Mouse (Mus musculus) intestine, embryonic 14.5 days (tissue): ENCODE data around the gene Akap11. TPM values are rescaled to one million over a fixed set of nuclear protein-coding genes. Genes with fewer than 3 reads are reported as not detected.

Experiments
- ATAC-seq: fragments of 200-750 bp; cut with Nextera tagmentation; replicated peaks from 2 replicates; pipeline ENCODE4 v1.8.0; 2017; ENCODE audit warnings: low read depth, moderate number of reproducible peaks, moderate TSS enrichment, moderate library complexity; ENCODE audit not compliant: low FRiP score, low TSS enrichment
- DNase-seq: peaks from one replicate; pipeline ENCODE4 v3.0.0-alpha.2; 2018; ENCODE audit warnings: low spot score
- H3K27ac ChIP-seq: fragments of 300-500 bp; sonication (generic); 2 replicates; pipeline ENCODE4 v1.5.1; 2014; ENCODE audit warnings: low read depth, mild to moderate bottlenecking, control low read depth
- H3K27me3 ChIP-seq: fragments of 300-500 bp; sonication (generic); replicated peaks from 2 replicates; pipeline ENCODE4 v1.6.1; 2014; ENCODE audit warnings: low read length, control low read depth; ENCODE audit not compliant: control insufficient read depth, insufficient read depth
- H3K36me3 ChIP-seq: fragments of 300-500 bp; sonication (generic); 2 replicates; pipeline ENCODE4 v1.6.1; 2014; ENCODE audit warnings: low read length, control low read depth; ENCODE audit not compliant: control insufficient read depth, insufficient read depth
- H3K4me1 ChIP-seq: fragments of 300-500 bp; sonication (generic); replicated peaks from 2 replicates; pipeline ENCODE4 v1.6.1; 2014; ENCODE audit warnings: low read length, control low read depth, mixed read lengths; ENCODE audit not compliant: control insufficient read depth, insufficient read depth
- H3K4me2 ChIP-seq: fragments of 300-500 bp; sonication (generic); 2 replicates; pipeline ENCODE4 v1.6.1; 2014; ENCODE audit warnings: low read length
- H3K4me3 ChIP-seq: fragments of 300-500 bp; sonication (generic); 2 replicates; pipeline ENCODE4 v1.5.1; 2014; ENCODE audit warnings: low read depth, low read length, control low read depth, mixed read lengths
- H3K9ac ChIP-seq: fragments of 300-500 bp; sonication (generic); 2 replicates; pipeline ENCODE4 v1.6.1; 2014; ENCODE audit warnings: mild to moderate bottlenecking, low read length
- H3K9me3 ChIP-seq: fragments of 300-500 bp; sonication (generic); 2 replicates; pipeline ENCODE4 v1.6.1; 2016; ENCODE audit warnings: low read length, control low read depth; ENCODE audit not compliant: control insufficient read depth
- WGBS: fragments of 180-500 bp; shearing (Covaris S2); extraction: QIAGEN DNeasy Blood & Tissue Kit; methylation state at CpG from one replicate; pipeline ENCODE4 v1.1.7; 2014; 5-methylcytosine and 5-hydroxymethylcytosine counted together
- polyA plus RNA-seq: library from polyadenylated mRNA; unstranded; fragments of >200 nt; fragmentation: Nextera tagmentation; extraction: Ambion mirVana; gene quantifications from 2 replicates; pipeline ENCODE4 v1.2.1, GENCODE M21; 2014

Akap11 gene
- polyA plus RNA-seq, result 17.9 and 18.0 TPM in 2 replicates

DNA sequence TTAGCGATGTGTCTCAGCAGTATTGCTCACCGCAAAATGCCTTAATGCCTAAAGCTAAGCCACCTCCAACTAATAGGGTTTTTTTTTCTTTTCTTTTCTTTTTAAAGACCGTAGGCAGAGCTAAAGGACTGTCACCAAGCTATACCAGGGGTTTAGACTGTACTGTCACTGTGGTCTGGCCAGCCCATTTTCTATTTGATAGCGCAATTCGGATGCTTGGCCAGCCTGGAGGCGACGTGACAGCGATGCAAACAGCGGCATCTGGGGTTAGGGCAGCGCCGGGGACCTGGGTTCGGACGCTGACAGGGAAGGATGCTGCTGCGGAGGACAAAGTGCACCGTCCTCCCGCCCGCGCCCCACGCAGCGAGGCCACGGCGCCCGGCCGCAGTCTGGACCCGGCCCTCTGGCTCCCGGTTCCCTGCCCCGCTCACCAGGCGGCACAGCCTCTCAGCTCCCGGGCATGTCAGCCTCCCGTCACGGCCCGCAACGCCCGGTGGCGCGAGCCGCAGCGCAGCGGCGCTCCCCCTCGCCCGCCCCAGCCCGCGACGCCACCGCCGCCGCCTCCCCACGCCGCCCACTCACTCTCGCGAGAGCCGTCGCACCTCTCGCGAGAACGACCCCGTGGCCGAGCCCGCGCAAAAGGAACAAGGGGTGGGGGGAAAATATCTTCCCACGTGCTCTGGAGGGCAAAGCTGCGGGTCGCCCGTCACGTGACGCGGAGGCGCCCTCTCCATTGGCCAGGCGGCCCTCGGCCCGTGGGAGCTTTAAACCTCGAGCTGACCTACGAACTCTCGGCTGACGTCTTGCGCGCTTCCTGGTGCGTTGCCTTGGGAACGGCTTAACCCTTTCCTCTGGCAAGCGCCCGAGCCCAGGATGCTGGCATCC is at the start of gene Akap11:
Gene Akap11, minus strand, starts transcription at position 528 of the 885 bp plus-strand sequence.
- Histone ChIP-seq H3K4me3 (peak within 1 kb of the TSS; percentile 67), H3K27ac (peak within 1 kb of the TSS; percentile 80), H3K4me1 (peaks cover 12% of the 10 kb centered on the region), H3K9me3 (no peaks in the 10 kb centered on the region), H3K4me2 (peak within 1 kb of the TSS; percentile 82), H3K27me3 (no peaks in the 10 kb centered on the region), H3K9ac (peak within 1 kb of the TSS; percentile 90), H3K36me3 (no peaks in the 10 kb centered on the region)
- under 1% methylated on average over 73 of the region's 82 CpGs for WGBS
- DNase-seq (peak; percentile 95), ATAC-seq (peak; percentile 96)

DNA sequence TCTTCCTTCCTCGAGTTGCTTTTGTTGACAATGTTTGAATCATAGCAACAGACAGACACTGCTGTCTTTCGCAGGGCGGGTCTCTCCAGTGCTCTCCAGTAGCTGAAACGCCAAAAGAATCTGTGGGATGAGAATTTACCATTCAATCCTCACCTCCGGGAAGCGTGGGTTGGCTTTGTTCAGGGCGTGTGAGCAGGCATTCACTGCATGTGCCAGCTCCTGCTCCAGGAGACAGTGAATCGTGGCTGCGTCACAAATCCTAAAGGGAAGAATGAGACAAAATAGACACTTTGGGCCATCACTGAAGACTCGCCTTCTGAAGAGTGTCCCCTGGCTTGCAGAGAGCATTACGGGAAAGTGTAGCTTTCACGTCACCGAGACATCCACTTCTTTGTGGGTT is 47.6 kb upstream of the Akap11 start:
- Histone ChIP-seq H3K4me1 (no peaks in the 10 kb centered on the region), H3K4me2 (no peak overlapping the region), H3K27ac (no peak overlapping the region), H3K36me3 (peaks cover 40% of the 10 kb centered on the region), H3K9ac (no peak overlapping the region), H3K27me3 (no peaks in the 10 kb centered on the region), H3K4me3 (no peak overlapping the region), H3K9me3 (no peaks in the 10 kb centered on the region)
- ATAC-seq, result no peak
- 91% methylated on average over 13 of the region's 13 CpGs for WGBS
- DNase-seq, result no peak

DNA sequence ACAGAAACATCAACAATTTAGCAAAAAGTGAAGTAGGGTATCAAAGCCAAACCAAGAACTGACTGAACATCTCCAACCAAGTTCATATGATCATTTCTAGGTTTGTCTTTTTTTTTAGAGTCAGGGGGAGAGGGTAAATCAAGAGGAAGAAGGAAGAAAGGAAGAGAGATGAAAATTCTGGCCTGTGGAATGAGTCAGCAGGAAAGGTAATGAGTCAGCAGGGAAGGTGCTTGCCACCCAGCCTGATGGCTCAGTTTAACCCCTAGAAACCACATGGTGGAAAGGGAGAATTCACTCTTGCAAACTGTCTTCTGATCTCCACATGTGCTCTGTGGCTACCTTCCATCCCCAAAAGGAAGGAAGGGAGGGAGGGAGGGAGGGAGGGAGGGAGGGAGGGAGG is 46.6 kb upstream of the Akap11 start:
- H3K4me3 ChIP-seq, result no peak overlapping the region
- ATAC-seq, result no peak
- peaks cover 35% of the 10 kb centered on the region for H3K36me3 ChIP-seq
- no peaks in the 10 kb centered on the region for H3K9me3 ChIP-seq
- H3K27ac ChIP-seq, result no peak overlapping the region
- H3K9ac ChIP-seq, result no peak overlapping the region
- DNase-seq, result no peak
- no peak overlapping the region for H3K4me2 ChIP-seq
- no peaks in the 10 kb centered on the region for H3K27me3 ChIP-seq
- H3K4me1 ChIP-seq, result no peaks in the 10 kb centered on the region

DNA sequence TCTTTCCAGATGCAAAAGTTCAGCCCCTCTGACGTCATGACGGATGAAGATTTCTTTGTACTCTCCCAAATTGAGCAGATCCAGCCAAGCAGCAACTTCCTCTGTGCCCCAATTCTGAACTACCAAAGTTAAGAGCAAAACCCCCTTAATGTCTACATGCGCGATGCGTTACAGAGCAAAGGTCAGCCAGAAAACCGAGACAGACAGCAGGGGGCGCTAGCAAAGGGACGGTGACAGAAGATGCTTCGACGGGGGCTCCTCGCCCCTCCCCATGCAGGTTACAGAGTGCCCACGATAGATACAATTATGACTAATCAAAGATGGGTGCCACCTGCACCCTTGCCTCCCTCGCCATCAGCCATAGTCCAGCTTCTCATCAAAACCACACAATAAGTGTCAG is 39.3 kb upstream of the Akap11 start:
- Histone ChIP-seq H3K36me3 (peaks cover 16% of the 10 kb centered on the region; the same call in 1 of the 2 replicates), H3K27ac (no peak overlapping the region), H3K4me3 (no peak overlapping the region), H3K27me3 (no peaks in the 10 kb centered on the region), H3K9me3 (no peaks in the 10 kb centered on the region), H3K4me2 (no peak overlapping the region), H3K4me1 (no peaks in the 10 kb centered on the region), H3K9ac (no peak overlapping the region)
- 74% methylated on average over 13 of the region's 13 CpGs for WGBS
- no peak for DNase-seq
- ATAC-seq, result no peak

DNA sequence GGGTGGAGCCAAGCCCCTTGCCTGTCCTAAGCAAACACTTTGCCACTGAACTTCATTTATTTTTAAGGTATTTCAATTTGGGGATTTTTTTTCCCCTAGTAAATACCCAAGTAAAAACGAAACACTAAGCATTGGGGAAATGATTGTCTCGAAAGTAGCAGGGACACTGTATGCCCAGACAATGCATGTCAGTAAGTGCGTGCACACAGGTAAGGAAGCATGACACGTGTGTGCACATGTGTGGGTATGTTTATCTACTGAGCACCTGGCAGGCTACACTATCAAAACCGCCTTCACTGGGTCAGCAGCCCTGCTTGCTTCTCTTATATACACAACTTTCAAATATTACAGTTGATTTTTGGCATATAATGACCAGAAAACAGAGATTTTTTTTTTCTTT is 31.8 kb upstream of the Akap11 start:
- ATAC-seq (no peak), DNase-seq (no peak)
- no peaks in the 10 kb centered on the region for H3K27me3 ChIP-seq
- no peaks in the 10 kb centered on the region for H3K9me3 ChIP-seq
- H3K4me2 ChIP-seq, result no peak overlapping the region
- H3K9ac ChIP-seq, result no peak overlapping the region
- no peak overlapping the region for H3K4me3 ChIP-seq
- no peak overlapping the region for H3K27ac ChIP-seq
- H3K4me1 ChIP-seq, result no peaks in the 10 kb centered on the region
- 87% methylated on average over 5 of the region's 5 CpGs for WGBS
- peaks cover 15% of the 10 kb centered on the region for H3K36me3 ChIP-seq

DNA sequence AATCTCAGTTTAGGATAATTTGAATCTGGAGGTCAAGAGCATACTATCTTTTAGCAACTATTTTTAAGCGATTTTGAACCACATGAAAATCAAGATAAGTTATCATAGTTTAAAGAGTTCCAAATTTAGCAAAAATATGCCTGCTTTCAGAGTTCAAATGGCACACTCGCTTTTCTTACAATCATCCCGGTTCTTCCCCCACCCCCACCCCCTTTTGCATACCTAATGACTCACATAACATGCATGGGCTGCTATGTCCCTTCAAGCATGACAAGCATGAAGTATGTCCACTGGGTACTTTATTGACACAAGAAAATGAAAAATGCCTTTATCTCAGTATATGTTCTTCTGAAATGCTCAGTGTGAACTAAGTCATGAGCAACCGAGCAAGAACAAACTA is 29.8 kb upstream of the Akap11 start:
- WGBS, result 78% methylated on average over 4 of the region's 4 CpGs
- Histone ChIP-seq H3K9me3 (no peaks in the 10 kb centered on the region), H3K36me3 (peaks cover 6% of the 10 kb centered on the region), H3K4me2 (no peak overlapping the region), H3K9ac (no peak overlapping the region), H3K4me3 (no peak overlapping the region), H3K27ac (no peak overlapping the region), H3K27me3 (no peaks in the 10 kb centered on the region), H3K4me1 (no peaks in the 10 kb centered on the region)
- no peak for DNase-seq
- no peak for ATAC-seq

DNA sequence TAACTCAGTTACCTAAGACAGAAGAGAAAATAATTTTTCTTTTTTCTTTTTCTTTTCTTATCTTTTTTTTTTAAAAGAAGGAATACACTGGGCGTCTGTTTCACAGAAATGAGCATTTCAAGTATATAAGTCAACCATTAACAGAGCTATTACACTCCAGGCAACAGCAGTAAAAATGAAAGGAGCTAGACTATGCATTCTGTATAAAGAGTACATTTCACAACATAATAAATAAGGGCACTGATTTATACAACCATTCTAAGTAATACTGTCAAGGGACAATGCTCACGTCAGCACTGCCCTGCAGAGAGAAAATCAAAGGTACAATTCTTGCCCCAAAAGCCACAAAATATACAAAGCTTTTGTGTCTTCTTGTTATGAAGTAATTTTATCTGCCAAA is 27.7 kb upstream of the Akap11 start:
- Histone ChIP-seq H3K4me1 (no peaks in the 10 kb centered on the region), H3K4me3 (no peak overlapping the region), H3K9ac (no peak overlapping the region), H3K27ac (no peak overlapping the region), H3K27me3 (no peaks in the 10 kb centered on the region), H3K4me2 (no peak overlapping the region), H3K36me3 (no peaks in the 10 kb centered on the region; the same call in 1 of the 2 replicates), H3K9me3 (no peaks in the 10 kb centered on the region)
- 66% methylated on average over 2 of the region's 2 CpGs for WGBS
- ATAC-seq (no peak), DNase-seq (no peak)

DNA sequence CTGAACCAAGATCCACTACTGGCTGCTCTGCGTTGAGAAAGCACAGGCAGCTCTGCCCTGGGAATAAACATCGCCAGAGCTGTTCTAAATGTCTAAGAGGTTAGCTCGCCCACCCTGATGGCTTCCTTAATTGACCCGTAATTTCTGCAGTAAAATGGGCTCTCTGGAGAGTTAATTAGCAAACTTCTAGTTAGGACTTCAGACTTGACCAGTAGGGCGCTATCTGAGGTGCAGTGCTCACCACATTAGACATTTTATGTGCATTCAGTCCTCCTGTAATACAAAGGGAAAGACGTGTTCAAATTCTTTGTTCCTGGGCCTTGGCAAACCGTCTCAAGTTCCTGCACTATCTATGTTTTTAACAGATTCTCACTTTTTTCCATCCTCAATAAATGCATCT is 26.6 kb upstream of the Akap11 start:
- Histone ChIP-seq H3K9me3 (no peaks in the 10 kb centered on the region), H3K4me3 (no peak overlapping the region), H3K4me2 (no peak overlapping the region), H3K36me3 (no peaks in the 10 kb centered on the region), H3K9ac (no peak overlapping the region), H3K4me1 (no peaks in the 10 kb centered on the region), H3K27me3 (no peaks in the 10 kb centered on the region), H3K27ac (no peak overlapping the region)
- ATAC-seq, result no peak
- no peak for DNase-seq
- WGBS, result 64% methylated on average over 7 of the region's 7 CpGs

DNA sequence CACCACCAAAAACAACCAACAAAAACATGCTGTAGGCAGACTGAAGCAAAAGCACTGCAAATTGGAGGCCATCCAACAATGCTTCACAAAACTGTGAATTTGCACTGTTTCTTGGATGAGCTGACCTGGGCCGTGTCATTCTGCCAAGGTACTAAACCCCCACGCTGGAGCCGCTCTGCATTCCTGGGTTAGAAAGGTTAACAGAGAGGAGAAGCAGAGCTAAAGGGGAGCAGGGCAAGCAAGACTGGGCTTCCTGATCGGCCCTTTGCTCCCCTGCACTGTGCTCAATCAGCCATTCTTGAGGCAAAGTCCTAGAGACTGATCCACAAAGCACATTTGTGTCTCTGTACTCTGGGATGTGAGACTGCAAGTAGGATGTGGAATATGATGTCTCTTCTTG is 25.5 kb upstream of the Akap11 start:
- DNase-seq (no peak), ATAC-seq (no peak)
- Histone ChIP-seq H3K27ac (no peak overlapping the region), H3K36me3 (no peaks in the 10 kb centered on the region), H3K9me3 (no peaks in the 10 kb centered on the region), H3K4me2 (no peak overlapping the region), H3K4me3 (no peak overlapping the region), H3K9ac (no peak overlapping the region), H3K27me3 (no peaks in the 10 kb centered on the region), H3K4me1 (no peaks in the 10 kb centered on the region)
- 54% methylated on average over 4 of the region's 4 CpGs for WGBS
